Comparison of ENCODE assay signal across 8 mouse cellular contexts in the genomic region with DNA sequence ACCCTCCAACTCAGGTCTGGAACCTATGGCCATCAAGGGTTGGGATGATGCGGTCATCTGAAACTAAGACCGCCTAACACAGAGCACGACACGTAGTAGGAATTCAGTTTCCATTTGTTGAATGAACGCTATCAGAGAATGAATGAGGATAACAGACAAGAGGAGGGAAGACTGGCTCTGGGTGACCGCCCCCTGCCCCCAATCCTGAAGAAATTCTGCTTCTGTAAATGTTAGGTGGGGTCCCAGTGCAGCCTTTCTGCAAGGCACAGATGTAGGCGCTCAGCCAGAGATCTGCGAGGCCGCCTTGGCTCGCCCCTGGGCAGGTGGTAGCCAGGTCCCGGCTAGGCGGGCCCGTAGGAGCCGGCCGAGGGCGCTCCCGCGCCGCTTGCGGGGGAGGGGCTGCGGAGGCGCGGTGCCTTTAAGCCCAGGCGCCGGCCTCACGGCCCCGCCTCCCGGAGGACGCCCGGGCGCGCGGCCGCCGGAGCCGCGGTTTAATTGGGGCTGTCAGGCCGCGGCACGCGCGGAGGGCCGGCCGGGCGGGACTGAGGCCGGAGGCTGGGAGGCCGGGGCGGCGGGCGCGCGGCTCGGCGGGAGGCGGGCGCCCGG. TPM values are rescaled to one million over a fixed set of nuclear protein-coding genes. Genes with fewer than 3 reads are reported as not detected.
A peak's percentile ranks its signal among the peaks of the same experiment; 100 is the strongest.
DNase-seq lines count a peak whose midpoint lies in the region; ATAC-seq lines count a peak whose summit lies in the region.

A gene (plus strand): TSS at position 521 of the 606 bp plus-strand sequence.

- intact Hi-C loops in gastrocnemius, postnatal 36 days (cut with DNase I) = loop anchor here (5.0 kb wide), 1 partner anchor 109 kb away; a partner anchor contains a TSS
- intact Hi-C loops in left cerebral cortex, postnatal 25 days (cut with DNase I) = loop anchor here (2.0 to 5.0 kb wide), 2 partner anchors 61 to 109 kb away; a partner anchor contains a TSS

- peak within 1 kb of the TSS; percentile 82 for H3K9ac ChIP-seq in intestine, embryonic 14.5 days (ENCODE audit: low read length)

- peak; percentile 75 for ATAC-seq in intestine, embryonic 14.5 days (replicated peaks; ENCODE audit: low FRiP score, low TSS enrichment, low read depth)
- ATAC-seq in megakaryocyte-erythroid progenitor cell, adult 5-6 weeks (replicated peaks; ENCODE audit: low FRiP score, low TSS enrichment, poor library complexity, severe bottlenecking) = peak; percentile 19
- ATAC-seq in monocyte, adult 5-6 weeks (replicated peaks; ENCODE audit: insufficient number of reproducible peaks, low FRiP score, low TSS enrichment, poor library complexity, severe bottlenecking) = no peak

- WGBS in intestine, embryonic 14.5 days = under 1% methylated on average over 49 of the region's 57 CpGs

- H3K27ac ChIP-seq in intestine, embryonic 14.5 days (ENCODE audit: low read depth) = peak within 1 kb of the TSS; percentile 83

- no peaks in the 10 kb centered on the region for H3K27me3 ChIP-seq in intestine, embryonic 14.5 days (replicated peaks; ENCODE audit: control insufficient read depth, insufficient read depth, low read length)

- peaks cover 32% of the 10 kb centered on the region for H3K4me1 ChIP-seq in intestine, embryonic 14.5 days (replicated peaks; ENCODE audit: control insufficient read depth, insufficient read depth, low read length)

- peak within 1 kb of the TSS; percentile 73 for H3K4me2 ChIP-seq in intestine, embryonic 14.5 days (ENCODE audit: low read length)

- peak; percentile 90 for DNase-seq in adrenal gland, postnatal 10 days
- DNase-seq in embryo, embryonic 10.5 days (ENCODE audit: low spot score) = peak; percentile 86
- DNase-seq in gastrocnemius, postnatal 36 days = peak; percentile 75 to 86
- peak; percentile 88 for DNase-seq in intestine, embryonic 14.5 days (ENCODE audit: low spot score)
- peak; percentile 82 to 87 for DNase-seq in left cerebral cortex, postnatal 25 days (ENCODE audit: low spot score in 2 of 2)
- DNase-seq in right cerebral cortex, postnatal 4 days = peak; percentile 75

- H3K9me3 ChIP-seq in intestine, embryonic 14.5 days (ENCODE audit: control insufficient read depth, low read length) = no peaks in the 10 kb centered on the region

- H3K36me3 ChIP-seq in intestine, embryonic 14.5 days (ENCODE audit: control insufficient read depth, insufficient read depth, low read length) = peaks cover 21% of the 10 kb centered on the region

- peak within 1 kb of the TSS; percentile 81 for H3K4me3 ChIP-seq in intestine, embryonic 14.5 days (ENCODE audit: low read depth, low read length)

RNA-seq across cellular contexts. Expression of the gene that starts here (rescaled TPM):
- 10 to 100 TPM; 21.0 to 26.1 TPM for total RNA-seq in adrenal gland, postnatal 10 days (2021)
- 10 to 100 TPM; 24.9 to 28.3 TPM for total RNA-seq in gastrocnemius, postnatal 36 days (2021)
- 16.5 and 19.8 TPM in 2 replicates for polyA plus RNA-seq in intestine, embryonic 14.5 days (2014; fragmentation: Nextera tagmentation; extraction: Ambion mirVana)
- 100 to 1,000 TPM; 101 to 109 TPM for total RNA-seq in left cerebral cortex, postnatal 25 days (2021)
- 19.0 and 22.9 TPM in 2 replicates for total RNA-seq in megakaryocyte-erythroid progenitor cell, adult 5-6 weeks (2014; fragmentation: Nextera tagmentation)
- 3.2 and 7.2 TPM in 2 replicates for total RNA-seq in megakaryocyte-erythroid progenitor cell, adult 5-6 weeks (2017)
- total RNA-seq in monocyte, adult 5-6 weeks (2017) = 8.7 to 21.2 TPM (median 12.2 TPM) in 3 replicates
